Mouse (Mus musculus): Measurements from ENCODE around the gene Akr1c12.
"Not testable (repeated sequence)": the region's sequence is repeated elsewhere in the genome, so short reads cannot be mapped to it uniquely, and the experiment has no call there.

Gene Akr1c12

DNA sequence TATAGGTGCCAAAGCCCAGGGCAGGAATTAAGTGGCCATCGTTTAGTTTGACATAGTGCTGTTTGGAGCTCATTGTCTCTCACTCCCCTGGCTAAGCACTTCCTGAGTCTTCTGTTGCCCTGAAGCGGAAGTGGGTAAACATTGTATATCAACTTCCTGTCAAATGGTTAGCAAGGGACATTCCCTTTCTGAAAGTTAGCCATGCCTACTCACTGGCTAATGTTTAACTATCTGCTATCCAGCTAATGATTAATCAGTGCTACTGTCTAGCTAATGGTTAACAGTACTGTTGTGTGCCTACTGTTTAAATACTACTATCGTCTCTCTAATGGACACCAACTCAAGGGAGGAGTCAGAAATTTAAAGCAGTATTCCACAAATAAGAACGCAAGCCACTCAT, at the start of gene Akr1c12:
Gene Akr1c12, minus strand, starts transcription at position 150 of the 400 bp plus-strand sequence.
- no peak for DNase-seq (ENCODE audit: low spot score in 2 of 2)

GRCm38 (mm10) chr13:4318773-4319172, 39.5 kb upstream of the Akr1c12 start:
- DNase-seq (ENCODE audit: low spot score in 2 of 2), result no peak

- DNase-seq (ENCODE audit: low spot score in 2 of 2), result no peak
Measured at GRCm38 (mm10) chr13:4313907-4314306, 34.7 kb upstream of the Akr1c12 start.

DNA sequence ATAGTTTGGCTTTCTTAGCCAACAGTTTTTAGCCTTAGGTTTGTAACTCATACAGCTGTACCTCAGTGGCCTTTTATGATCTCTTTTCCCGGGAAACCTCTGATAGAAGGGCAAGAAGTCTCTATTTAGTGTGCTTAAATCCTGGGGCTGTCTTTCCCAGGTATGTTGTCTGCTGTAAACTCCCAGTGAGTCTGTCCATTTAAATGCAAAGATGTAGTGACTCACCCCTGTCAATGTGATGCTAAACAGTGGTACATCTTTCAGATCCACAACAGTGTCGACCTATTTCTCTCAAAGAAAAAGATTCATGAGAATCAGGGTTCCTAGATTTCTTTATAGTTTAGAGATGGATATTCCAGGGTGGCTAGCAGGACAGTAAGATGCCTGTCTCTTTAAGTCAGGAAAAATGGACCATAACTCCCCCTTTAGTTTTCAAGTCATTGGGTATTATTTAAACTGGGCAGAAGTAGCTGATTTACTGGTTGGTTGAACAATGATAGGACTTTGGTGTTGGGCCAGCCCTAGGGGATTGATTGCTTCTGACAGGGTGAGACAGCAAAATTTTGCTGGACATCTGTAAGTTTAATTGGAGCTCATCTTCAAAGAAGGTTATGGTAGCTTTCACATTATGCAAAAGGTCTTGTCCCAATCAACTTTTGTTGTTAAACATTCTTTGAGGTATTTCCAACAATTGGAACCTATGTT, 25.8 kb upstream of the Akr1c12 start:
- no peak for DNase-seq (ENCODE audit: low spot score in 2 of 2)

DNA sequence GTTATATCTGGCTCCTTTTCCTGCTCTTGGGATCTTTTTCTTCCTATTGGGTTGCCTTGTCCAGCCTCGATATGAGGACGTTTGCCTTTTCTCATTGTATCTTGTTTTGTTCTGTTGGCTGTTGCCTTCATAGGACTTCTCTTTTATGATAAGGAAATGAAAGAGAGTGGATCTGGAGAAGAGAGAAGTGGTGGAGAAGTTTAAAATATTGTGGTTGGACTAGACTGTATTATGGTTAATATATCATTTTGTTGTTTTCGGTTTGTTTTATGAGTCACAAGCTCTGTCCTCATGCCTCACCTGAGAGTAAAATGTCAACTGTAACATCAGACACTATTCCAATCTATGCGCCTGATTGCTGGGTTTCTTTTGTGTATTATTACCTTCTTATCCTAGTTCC, 17.8 kb upstream of the Akr1c12 start:
- DNase-seq (ENCODE audit: low spot score in 2 of 2), result no peak

DNA sequence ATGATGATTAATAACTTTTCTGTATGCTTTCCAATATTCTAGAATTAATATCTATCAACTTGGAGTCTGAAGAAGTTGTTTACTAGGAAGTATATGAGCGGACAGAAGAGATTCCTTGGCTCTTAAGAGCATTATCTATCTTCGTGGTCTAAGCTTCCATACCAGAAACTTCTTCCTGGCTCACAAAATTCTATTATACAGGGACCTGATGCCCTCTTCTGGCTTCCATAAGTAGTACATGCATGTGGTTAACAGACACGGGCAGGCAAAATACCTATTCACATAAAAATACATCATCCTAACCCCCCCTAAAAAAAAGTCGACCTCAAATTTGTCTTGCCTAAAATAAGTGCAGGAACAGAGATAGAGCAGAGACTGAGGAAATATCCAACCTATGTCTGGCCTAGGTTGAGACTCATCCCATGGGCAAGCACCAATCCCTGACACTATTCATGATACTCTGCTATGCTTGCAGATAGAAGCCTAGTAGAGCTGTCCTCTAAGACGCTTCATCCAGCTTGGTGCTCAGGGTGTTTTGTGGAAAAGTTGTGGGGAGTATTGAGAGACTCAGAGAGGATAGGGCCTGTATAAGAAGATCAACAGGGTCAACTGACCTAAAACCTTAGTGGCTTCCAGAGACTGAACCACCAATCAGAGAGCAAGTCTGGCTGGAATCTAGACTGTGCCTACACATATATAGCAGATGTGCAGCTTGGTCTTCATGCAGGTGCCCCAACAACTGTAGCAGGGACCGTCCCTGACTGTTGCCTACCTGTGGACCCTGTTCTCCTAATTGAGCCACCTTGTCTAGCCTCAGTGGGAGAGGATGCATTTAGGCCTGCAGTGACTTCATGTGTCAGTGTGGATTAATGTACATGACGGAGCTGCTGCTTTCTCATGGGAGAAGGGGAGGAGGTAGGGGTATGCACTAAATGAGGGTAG, 2.5 kb upstream of the Akr1c12 start:
- peak in 1 of 2 experiments; percentile 39 for DNase-seq (ENCODE audit: low spot score in 2 of 2)

DNA sequence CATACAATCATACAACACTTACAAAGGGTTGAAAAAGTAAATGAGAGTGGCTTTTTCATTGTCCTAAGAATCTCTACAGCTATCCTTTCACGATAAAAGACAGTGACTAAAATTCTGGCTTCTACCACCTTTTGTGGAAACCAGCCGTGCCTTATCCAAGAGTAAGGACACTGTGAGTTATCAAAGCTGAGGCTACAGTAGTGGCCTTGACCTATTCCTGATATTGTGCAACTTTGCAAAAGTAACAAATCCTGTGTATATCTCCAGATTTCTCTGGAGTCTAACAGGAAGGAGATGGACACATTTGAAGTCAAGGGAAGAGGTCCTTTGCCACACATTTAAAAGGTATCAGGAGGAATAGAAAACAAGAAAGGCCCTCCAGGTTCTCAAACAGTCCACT, 1.7 kb downstream of the Akr1c12 start:
- DNase-seq (ENCODE audit: low spot score in 2 of 2), result no peak

DNA sequence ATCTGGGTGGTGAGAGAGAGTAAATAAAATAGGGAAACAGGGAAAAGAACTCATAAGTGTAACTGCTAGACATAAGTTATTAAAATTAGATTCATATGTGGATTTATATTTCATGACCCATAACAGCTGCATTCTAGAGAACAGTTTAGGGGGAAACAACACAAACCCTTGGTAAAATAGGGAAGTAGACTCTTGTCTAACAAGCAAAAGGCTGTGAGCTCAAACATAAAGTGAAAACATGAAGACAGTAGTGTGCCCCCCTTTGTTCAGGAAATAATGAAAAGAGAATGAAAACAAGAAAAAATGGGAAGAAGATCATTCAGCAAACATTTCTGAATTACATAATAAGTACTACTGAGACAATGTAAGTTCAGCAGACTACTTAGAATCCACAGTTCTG, 8.4 kb downstream of the Akr1c12 start:
- no peak for DNase-seq (ENCODE audit: low spot score in 2 of 2)

DNA sequence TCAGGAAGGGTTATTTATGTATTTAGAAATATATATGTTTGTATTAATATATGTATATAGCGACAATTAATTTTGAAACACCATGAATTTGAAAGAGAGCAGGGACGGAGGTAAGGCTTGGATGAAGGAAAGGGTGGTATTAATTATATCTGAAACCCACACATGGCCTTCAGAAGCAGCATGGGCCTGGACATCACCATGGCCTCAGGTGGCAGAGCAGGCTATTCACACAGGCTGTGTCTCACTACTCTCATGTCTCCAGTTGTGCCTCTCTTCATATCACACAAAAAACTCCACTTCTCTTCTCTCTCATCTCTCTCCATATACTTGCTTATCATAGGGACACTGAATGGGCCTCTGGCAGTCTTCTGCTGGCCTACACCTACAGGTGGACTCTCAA, 13.8 kb downstream of the Akr1c12 start:
- DNase-seq (ENCODE audit: low spot score in 2 of 2), result not testable (repeated sequence)

DNA sequence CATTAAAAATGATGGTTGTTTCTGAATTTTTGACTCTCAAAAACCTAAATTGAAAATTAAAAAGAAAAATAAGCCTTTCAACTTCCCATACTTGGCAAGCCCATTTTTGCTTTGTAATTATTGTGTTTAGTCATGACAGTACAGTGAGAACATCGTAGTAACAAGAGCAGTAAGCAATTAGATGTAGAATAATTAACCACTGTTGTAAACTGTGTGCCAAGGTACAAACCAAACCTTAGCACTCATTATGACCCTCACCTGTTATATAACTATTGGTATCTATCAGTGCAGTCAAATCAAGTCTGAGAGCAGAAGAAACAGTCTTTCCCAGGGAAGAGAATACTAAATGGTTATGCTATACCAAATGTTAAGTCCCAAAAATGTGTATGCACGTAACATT, 14.2 kb downstream of the Akr1c12 start:
- DNase-seq (ENCODE audit: low spot score in 2 of 2), result no peak

DNA sequence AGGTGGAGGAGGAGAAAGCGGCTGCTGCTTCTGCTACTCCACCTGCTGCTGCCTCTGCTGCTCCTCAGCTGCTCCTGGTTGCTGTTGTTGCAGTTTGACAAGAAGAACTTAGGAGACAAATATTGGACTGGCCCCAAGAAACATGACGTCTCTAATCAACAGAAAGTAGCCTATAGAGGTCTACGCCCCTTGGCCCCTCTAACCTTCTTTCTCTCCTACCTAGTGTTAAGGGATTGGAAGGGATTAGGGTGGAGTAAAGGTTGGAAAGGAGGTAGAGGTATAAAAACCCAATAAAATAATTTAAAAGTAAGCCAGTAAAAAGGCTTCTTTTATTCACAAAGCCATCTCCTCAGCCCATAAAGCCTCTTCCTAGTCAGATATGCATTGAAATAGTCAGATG, 14.6 kb downstream of the Akr1c12 start:
- no peak for DNase-seq (ENCODE audit: low spot score in 2 of 2)

DNA sequence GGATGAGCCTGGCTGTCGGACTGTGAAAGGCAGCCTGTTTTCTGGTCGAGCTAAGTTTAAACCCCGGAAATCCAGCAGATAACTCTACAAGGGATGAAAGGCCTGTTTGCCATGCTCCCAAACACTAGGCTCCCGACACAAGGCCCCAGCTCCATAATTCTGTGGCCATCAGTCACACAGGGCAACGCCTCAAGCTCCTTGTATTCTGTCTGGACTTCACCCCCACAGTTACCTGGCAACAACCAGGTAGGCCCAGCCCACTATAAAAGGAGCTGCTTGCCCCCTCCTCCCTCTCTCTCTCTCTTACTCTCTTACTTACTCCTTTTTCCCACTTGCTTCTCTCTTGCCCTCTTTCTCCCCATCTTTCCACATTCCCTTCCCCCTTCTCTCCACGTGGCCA, 21.9 kb downstream of the Akr1c12 start:
- DNase-seq (ENCODE audit: low spot score in 2 of 2), result no peak

DNA sequence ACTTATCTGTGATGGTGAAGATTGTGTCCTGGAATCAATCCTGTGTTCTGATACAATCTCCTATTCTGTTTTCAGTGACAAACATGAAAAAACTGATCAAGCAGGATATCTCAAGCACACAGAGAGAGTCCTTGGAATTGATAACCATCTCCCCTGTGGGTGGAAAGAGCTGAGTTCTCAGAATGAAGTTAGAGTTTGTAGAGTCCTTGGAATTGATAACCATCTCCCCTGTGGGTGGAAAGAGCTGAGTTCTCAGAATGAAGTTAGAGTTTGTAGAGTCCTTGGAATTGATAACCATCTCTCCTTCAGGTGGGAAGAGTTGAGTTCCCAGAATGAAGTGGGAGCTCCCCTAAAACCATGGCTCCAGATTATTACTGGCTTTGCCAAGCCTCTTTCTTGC, 22.3 kb downstream of the Akr1c12 start:
- not testable (repeated sequence) for DNase-seq (ENCODE audit: low spot score in 2 of 2)

DNA sequence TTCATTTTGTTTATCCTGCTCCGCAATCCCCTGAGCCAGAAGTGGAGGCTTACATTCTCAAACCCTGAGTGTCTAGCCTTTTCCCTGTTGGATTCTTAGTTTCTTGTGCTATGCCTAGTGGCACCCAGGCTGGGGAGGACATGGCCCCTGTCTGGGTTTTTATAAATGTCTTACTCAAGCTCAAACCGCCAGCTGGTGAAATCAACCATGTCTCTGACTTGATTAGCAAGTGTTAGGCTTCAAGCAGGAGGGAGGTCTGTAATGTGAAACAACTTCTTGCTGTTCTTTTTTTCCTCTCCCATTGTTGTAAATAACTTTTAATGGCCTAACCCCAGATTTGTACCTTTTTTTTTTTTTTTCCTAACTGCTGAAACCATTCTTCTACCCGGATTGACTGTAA, 29.9 kb downstream of the Akr1c12 start:
- DNase-seq (ENCODE audit: low spot score in 2 of 2), result no peak

DNA sequence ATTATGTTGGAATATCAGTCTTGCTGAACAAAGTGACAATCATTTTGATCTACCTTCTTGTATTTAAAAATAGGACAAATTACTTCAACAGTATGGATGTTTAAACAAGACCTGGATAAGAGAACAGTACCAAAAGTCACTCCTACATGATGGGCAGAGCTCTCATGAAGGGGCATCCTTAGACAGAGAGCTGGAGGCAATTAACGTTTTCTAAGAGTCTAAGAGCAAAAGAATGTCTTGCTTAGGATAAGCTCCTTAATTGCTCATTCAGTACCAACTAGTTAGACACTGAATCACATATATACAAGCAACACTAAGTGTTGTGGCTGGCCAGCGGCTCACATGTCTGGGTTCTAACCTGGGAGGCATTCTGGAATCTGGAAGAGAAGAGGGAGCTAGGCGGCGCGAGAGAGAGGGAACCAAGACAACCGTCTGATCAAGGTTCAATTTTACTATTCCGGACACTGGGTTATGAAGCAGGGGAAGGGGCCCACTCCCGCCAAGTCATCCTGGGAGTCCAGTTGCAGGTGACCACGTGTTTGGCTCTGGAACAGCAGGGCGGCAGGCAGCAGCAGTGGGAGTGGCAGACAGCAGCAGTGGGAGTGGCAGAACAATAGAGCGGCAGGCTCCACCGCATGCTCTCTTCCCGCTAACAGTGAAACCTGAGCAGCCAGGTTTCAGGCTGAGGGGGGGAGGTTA, 34.2 kb downstream of the Akr1c12 start:
- no peak for DNase-seq (ENCODE audit: low spot score in 2 of 2)

GRCm38 (mm10) chr13:4233536-4234172, 45.6 kb downstream of the Akr1c12 start:
- DNase-seq (ENCODE audit: low spot score in 2 of 2), result no peak

GRCm38 (mm10) chr13:4233135-4233534, 46.1 kb downstream of the Akr1c12 start:
- DNase-seq (ENCODE audit: low spot score in 2 of 2), result no peak

GRCm38 (mm10) chr13:4230841-4231623, 48.2 kb downstream of the Akr1c12 start:
- no peak for DNase-seq (ENCODE audit: low spot score in 2 of 2)

GRCm38 (mm10) chr13:4228441-4228840, 50.8 kb downstream of the Akr1c12 start, which contains the start of gene Akr1c19:
TSS of gene Akr1c19 (plus strand) at chr13:4228700.
- DNase-seq (ENCODE audit: low spot score in 2 of 2), result no peak
